Mouse (Mus musculus) lung, postnatal 14 days (tissue): Measurements from ENCODE around the gene Grid2.

Source experiments
- DNase-seq: peaks from one replicate; pipeline ENCODE4 v3.0.0; 2021

The Grid2 gene

GRCm38 (mm10) chr6:64731621-64732320, 1476.1 kb downstream of the Grid2 start:
- no peak for DNase-seq

GRCm38 (mm10) chr6:64733311-64733710, 1477.6 kb downstream of the Grid2 start:
- DNase-seq, result no peak

GRCm38 (mm10) chr6:64734441-64735320, 1479.0 kb downstream of the Grid2 start:
- no peak for DNase-seq

GRCm38 (mm10) chr6:64736317-64736716, 1480.6 kb downstream of the Grid2 start:
- no peak for DNase-seq

DNA sequence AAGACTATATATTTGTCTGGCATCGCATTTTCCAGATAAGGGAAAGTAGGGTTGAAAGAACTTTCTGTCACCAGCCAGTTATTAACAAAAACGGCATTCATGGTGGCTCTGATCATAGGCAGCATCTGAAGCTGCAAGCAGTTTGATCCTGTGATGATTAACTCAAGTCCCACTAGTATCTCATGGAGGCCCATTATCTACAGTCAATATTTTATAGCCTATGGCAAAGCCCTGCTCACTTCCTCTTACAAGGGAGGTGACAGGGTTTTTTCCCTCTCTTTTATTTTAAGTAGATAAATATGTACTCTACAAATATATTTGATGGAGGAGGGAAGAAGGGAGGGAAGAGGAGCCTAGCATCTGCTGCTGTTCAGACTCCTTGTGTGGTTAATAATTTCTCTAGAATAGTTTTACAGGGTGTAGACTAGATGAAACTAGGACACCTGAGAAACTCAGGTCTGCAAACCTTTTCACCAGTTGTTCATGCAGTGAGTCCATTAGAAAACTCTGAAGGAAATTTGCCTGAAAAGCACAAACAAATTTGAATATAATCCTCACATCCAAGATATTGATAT, 1487.3 kb downstream of the Grid2 start:
- DNase-seq, result no peak
